Mouse (Mus musculus): Measurements from ENCODE around the gene Tcea3. TPM values are rescaled to one million over a fixed set of nuclear protein-coding genes. Genes with fewer than 3 reads are reported as not detected.

Tcea3 gene
- total and polyA plus RNA-seq, 3 experiments, result 0.55 TPM; not detected in 2

DNA sequence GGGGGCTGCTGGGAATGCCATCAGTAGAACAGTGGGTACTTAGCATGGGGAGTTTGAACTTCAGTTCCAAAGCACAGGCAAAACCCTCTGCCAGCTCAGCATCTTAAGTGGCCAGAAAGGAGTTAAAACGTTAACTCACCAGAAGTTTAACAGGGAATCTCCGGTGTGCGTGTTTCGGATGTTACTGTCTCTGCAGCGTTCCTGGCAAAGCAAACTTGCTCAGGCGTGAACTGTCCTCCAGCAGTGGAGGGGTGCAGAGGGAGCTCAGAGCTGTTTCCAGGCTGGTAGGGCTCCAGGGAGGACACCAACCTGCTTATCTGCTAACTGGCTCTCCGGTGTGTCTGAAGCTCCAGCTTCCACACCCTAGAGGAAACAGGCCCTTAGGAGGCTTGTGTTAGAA, 48.4 kb downstream of the Tcea3 start:
- ATAC-seq (ENCODE audit: extremely low read depth, insufficient number of reproducible peaks, low FRiP score, poor library complexity, severe bottlenecking), result no peak
- Histone ChIP-seq H3K36me3 (replicated peaks) (peaks cover 35% of the 10 kb centered on the region), H3K27me3 (ENCODE audit: insufficient read depth, low read length) (peaks cover 18% of the 10 kb centered on the region; the same call in 1 of the 2 replicates), H3K4me1 (ENCODE audit: insufficient read depth, low read depth, low read length) (no peaks in the 10 kb centered on the region), H3K9me3 (replicated peaks) (no peaks in the 10 kb centered on the region; the same call in 1 of the 2 replicates), H3K4me3 (ENCODE audit: low read depth, low read length) (no peak overlapping the region)
- TF ChIP-seq GATA1 (IDR thresholded peaks at IDR 0.05; ENCODE audit: borderline replicate concordance, low read length) (no peak), TAL1 (conservative IDR thresholded peaks at IDR 0.05; ENCODE audit: low read depth, low read length) (no peak), GATA2 (IDR thresholded peaks at IDR 0.05; ENCODE audit: borderline replicate concordance, low read depth, low read length) (no peak), CTCF (IDR thresholded peaks at IDR 0.05; ENCODE audit: low read depth, low read length) (no peak), POLR2AphosphoS5 (IDR thresholded peaks at IDR 0.05; ENCODE audit: insufficient replicate concordance, low read depth, low read length) (no peak)
- DNase-seq (ENCODE audit: low spot score), result no peak

DNA sequence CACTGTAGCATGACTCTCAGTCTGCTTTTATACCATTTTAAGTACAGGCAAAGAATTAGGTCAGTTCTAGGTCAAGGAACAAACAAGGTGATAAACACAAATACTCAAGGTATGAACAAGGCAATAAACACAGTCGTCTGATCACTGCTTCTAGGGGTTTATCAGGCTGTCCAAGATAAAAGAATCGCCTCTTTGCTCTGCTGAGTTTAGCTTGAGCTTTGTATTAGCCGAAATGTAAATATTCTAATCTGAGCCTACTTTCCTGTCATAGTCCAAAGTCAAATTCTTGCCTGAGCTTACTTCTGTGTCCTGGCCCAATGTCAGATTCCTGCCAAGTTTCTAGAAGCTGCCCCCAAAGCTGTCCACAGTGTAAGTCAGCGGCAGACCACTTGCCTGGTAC, 54.9 kb downstream of the Tcea3 start:
- H3K4me1 ChIP-seq (ENCODE audit: insufficient read depth, low read depth, low read length), result no peaks in the 10 kb centered on the region
- ATAC-seq (ENCODE audit: extremely low read depth, insufficient number of reproducible peaks, low FRiP score, poor library complexity, severe bottlenecking), result no peak
- no peak for TF ChIP-seq GATA1 (IDR thresholded peaks at IDR 0.05; ENCODE audit: borderline replicate concordance, low read length)

DNA sequence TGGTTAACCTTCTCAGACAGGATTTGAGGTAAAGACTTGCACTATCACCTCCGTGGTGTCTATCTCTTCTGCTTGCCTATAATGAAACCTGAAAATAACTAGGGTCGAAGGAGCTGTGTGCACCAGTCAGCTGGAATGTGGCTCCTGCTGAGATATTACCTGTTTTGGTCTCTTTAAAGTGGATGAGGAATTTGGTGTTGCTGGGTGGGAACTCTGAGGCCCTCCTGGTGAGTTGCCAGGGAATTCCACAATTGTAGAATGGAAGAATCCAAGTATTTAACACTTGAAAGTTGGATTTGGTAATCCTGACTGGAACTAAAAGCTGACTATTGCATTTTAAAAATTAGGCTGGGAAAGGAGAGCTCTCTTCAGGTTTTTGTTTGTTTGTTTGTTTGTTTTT, 56.7 kb downstream of the Tcea3 start:
- no peak for TF ChIP-seq CTCF (IDR thresholded peaks at IDR 0.05; ENCODE audit: low read depth, low read length)
- no peak for ATAC-seq (ENCODE audit: extremely low read depth, insufficient number of reproducible peaks, low FRiP score, poor library complexity, severe bottlenecking)
- H3K36me3 ChIP-seq (replicated peaks), result no peaks in the 10 kb centered on the region
- H3K4me3 ChIP-seq (ENCODE audit: low read depth, low read length), result no peak overlapping the region
- peaks cover 25% of the 10 kb centered on the region for H3K27me3 ChIP-seq (ENCODE audit: insufficient read depth, low read length)
- H3K9me3 ChIP-seq (replicated peaks), result no peaks in the 10 kb centered on the region
- peaks cover 3% of the 10 kb centered on the region for H3K4me1 ChIP-seq (ENCODE audit: insufficient read depth, low read depth, low read length)
- DNase-seq (ENCODE audit: low spot score), result no peak

More for the DNA sequence above, 54.9 kb downstream of the Tcea3 start:
- Histone ChIP-seq H3K36me3 (replicated peaks) (no peaks in the 10 kb centered on the region), H3K9me3 (replicated peaks) (no peaks in the 10 kb centered on the region), H3K4me3 (ENCODE audit: low read depth, low read length) (no peak overlapping the region), H3K27me3 (ENCODE audit: insufficient read depth, low read length) (peaks cover 37% of the 10 kb centered on the region)
- DNase-seq (ENCODE audit: low spot score), result no peak

DNA sequence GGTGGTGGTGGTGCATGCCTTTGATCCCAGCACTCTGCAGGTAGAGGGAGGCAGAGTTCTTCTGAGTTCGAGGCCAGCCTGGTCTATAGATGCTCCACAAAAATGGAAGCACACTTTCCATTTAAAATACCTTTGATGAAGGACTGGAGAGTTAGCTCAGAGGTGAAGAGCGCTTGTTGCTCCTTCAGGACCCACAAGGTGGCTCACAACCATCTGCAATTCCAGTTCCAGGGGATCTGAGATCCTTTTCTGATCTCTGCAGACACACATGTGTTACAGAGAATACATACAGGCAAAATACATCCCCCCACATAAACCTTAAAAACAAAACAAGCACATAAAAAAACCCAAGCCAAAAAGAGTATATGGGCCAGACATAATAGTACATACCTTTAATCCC, 60.8 kb downstream of the Tcea3 start:
- no peak overlapping the region for H3K4me3 ChIP-seq (ENCODE audit: low read depth, low read length)
- peaks cover 4% of the 10 kb centered on the region for H3K36me3 ChIP-seq (replicated peaks)
- no peak for ATAC-seq (ENCODE audit: extremely low read depth, insufficient number of reproducible peaks, low FRiP score, poor library complexity, severe bottlenecking)
- peaks cover 7% of the 10 kb centered on the region for H3K27me3 ChIP-seq (ENCODE audit: insufficient read depth, low read length)
- TF ChIP-seq GATA2 (IDR thresholded peaks at IDR 0.05; ENCODE audit: borderline replicate concordance, low read depth, low read length) (no peak), TAL1 (conservative IDR thresholded peaks at IDR 0.05; ENCODE audit: low read depth, low read length) (no peak), POLR2AphosphoS5 (IDR thresholded peaks at IDR 0.05; ENCODE audit: insufficient replicate concordance, low read depth, low read length) (no peak), GATA1 (IDR thresholded peaks at IDR 0.05; ENCODE audit: borderline replicate concordance, low read length) (no peak), CTCF (IDR thresholded peaks at IDR 0.05; ENCODE audit: low read depth, low read length) (no peak)
- DNase-seq (ENCODE audit: low spot score), result no peak
- peaks cover 27% of the 10 kb centered on the region for H3K4me1 ChIP-seq (ENCODE audit: insufficient read depth, low read depth, low read length)
- H3K9me3 ChIP-seq (replicated peaks), result no peaks in the 10 kb centered on the region

DNA sequence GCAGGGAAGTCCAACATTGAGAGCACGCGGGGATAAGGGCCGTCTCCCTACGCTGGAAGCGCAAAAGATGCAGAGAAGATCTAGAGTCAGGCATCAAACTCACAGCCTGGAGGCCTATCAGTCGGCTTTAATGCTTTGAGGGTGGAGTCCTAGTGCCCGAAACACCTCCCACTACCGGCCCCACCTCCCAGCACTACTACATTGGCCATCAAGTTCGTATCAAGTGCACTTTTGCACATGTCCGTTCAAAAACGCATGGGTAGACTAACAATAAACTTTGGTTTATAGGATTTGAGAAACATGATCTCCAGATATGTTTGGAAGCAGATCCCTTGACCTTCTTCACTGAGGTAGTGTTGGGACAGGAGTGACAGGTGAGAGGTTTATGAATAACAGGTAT, 62.3 kb downstream of the Tcea3 start:
- H3K4me3 ChIP-seq (ENCODE audit: low read depth, low read length), result peak overlapping the region; percentile 83
- peaks cover 35% of the 10 kb centered on the region for H3K4me1 ChIP-seq (ENCODE audit: insufficient read depth, low read depth, low read length)
- H3K36me3 ChIP-seq (replicated peaks), result peaks cover 6% of the 10 kb centered on the region
- DNase-seq (ENCODE audit: low spot score), result peak; percentile 77
- TF ChIP-seq TAL1 (conservative IDR thresholded peaks at IDR 0.05; ENCODE audit: low read depth, low read length), result no peak
- TF ChIP-seq GATA2 (IDR thresholded peaks at IDR 0.05; ENCODE audit: borderline replicate concordance, low read depth, low read length), result no peak
- TF ChIP-seq CTCF (IDR thresholded peaks at IDR 0.05; ENCODE audit: low read depth, low read length), result no peak
- no peak for TF ChIP-seq GATA1 (IDR thresholded peaks at IDR 0.05; ENCODE audit: borderline replicate concordance, low read length)
- TF ChIP-seq POLR2AphosphoS5 (IDR thresholded peaks at IDR 0.05; ENCODE audit: insufficient replicate concordance, low read depth, low read length), result no peak
- ATAC-seq (ENCODE audit: extremely low read depth, insufficient number of reproducible peaks, low FRiP score, poor library complexity, severe bottlenecking), result peak; percentile 70
- no peaks in the 10 kb centered on the region for H3K9me3 ChIP-seq (replicated peaks)
- H3K27me3 ChIP-seq (ENCODE audit: insufficient read depth, low read length), result peaks cover 3% of the 10 kb centered on the region

DNA sequence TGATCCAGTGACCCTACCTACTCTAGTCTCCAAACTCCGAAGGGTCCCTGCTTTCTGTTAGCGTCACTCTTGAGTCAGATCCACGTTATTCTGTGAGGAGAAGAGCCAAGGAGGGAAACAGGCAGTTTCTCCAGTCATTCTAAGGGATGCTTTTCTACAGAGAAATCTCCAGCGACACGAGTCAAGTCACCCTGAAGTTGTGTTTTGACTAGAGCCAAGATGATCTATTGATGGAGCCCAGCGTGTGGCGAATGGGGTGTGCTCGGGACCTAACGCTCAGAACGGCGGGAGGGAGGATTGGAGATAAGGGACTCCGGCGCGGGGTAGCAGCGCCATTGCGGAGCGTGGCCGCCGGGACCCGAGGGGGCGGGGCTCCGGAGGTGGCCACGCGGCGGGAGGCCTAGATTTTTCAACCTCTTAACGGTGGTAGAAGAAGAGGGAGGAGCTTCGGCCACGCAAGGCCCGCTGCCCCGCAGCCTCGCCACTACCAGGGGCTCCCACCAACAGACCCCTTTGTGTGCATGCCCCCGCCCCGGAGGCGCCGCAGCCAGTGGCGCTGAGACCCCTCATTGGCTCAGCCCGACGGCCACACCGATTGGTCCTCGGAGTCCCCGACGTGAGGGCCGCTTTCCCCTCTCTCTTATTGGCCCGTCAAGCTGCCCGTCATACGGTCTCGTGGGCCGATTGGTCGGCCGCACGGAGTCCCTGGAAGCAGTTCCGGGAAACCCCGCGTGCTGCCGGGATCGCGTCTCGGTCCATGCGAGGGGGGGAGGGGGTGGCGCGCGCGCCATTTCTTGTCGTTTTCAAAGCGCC, 62.9 kb downstream of the Tcea3 start, which contains the start of gene Hnrnpr:
Hnrnpr (plus strand) TSS at position 714 of the 813 bp plus-strand sequence.
- peak; percentile 99 for DNase-seq (ENCODE audit: low spot score)
- ATAC-seq (ENCODE audit: extremely low read depth, insufficient number of reproducible peaks, low FRiP score, poor library complexity, severe bottlenecking), result peak; percentile 95
- H3K27me3 ChIP-seq (ENCODE audit: insufficient read depth, low read length), result peaks cover 3% of the 10 kb centered on the region
- H3K36me3 ChIP-seq (replicated peaks), result peaks cover 8% of the 10 kb centered on the region
- TF ChIP-seq GATA1 (IDR thresholded peaks at IDR 0.05; ENCODE audit: borderline replicate concordance, low read length) (no peak), GATA2 (IDR thresholded peaks at IDR 0.05; ENCODE audit: borderline replicate concordance, low read depth, low read length) (no peak), TAL1 (conservative IDR thresholded peaks at IDR 0.05; ENCODE audit: low read depth, low read length) (no peak), CTCF (IDR thresholded peaks at IDR 0.05; ENCODE audit: low read depth, low read length) (no peak), POLR2AphosphoS5 (IDR thresholded peaks at IDR 0.05; ENCODE audit: insufficient replicate concordance, low read depth, low read length) (no peak)
- peak within 1 kb of the TSS; percentile 83 for H3K4me3 ChIP-seq (ENCODE audit: low read depth, low read length)
- H3K4me1 ChIP-seq (ENCODE audit: insufficient read depth, low read depth, low read length), result peaks cover 35% of the 10 kb centered on the region
- H3K9me3 ChIP-seq (replicated peaks), result no peaks in the 10 kb centered on the region
